Mouse (Mus musculus) frontal cortex, postnatal 10 days (tissue): ENCODE results near the gene Mdp1.

Experiments used
- DNase-seq, 2 experiments: peaks; one replicate each; pipeline ENCODE4 v3.0.0; 2022; ENCODE audit warnings: low spot score in 2 of 2, mixed read lengths in 1 of 2

Mdp1 gene

GRCm38 (mm10) chr14:55659960-55660573 lies at the start of gene Mdp1:
Gene Mdp1, minus strand, starts transcription at chr14:55660508.
- peak; percentile 69 to 78 for DNase-seq

- DNase-seq, result no peak
Observed at GRCm38 (mm10) chr14:55709509-55709908, 49.2 kb upstream of the Mdp1 start.

- no peak for DNase-seq
Observed at GRCm38 (mm10) chr14:55707397-55707796, 47.1 kb upstream of the Mdp1 start.

GRCm38 (mm10) chr14:55706051-55706600 lies 45.8 kb upstream of the Mdp1 start:
- DNase-seq, result no peak

- no peak for DNase-seq
Observed at GRCm38 (mm10) chr14:55702761-55703160, 42.5 kb upstream of the Mdp1 start.

DNA sequence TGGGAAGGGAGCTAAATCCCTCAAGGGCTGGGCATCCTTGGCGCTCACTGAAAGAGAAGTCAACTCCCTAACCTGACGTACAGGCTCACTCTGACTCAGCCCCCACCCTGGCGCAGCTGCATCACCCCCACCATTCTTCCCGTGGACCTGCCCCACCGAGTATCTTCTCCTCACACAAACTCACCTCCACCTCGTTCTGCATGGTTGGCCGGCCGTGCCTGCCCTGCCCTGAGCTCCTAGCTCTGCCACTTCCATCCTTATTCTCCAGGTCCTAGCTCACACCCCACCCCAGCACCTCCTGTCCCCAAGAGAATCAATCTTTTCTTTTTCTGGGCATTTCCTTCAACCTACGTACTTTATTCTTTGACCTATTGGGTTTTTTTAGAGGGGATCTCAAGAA lies 40.8 kb upstream of the Mdp1 start:
- DNase-seq, result no peak

DNA sequence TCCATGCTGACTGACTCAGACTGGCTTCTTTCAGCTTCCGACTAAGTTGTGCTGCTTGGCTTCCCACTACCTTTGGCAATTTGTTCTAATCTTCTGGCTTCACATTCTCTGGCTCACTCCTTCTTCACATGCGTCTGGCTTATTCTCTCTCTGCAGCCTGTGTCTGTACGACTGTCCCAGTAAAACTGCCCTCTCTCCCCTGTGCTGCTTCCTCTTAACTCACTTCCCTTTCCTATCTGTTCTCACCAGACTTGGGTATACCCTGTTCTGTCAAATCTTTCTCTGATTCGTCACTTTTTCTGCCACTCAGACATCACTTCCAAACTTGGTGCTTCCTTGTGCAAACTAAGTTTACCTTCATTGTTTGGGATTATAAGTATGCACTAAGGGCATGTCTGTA lies 36.9 kb upstream of the Mdp1 start:
- DNase-seq, result no peak

DNA sequence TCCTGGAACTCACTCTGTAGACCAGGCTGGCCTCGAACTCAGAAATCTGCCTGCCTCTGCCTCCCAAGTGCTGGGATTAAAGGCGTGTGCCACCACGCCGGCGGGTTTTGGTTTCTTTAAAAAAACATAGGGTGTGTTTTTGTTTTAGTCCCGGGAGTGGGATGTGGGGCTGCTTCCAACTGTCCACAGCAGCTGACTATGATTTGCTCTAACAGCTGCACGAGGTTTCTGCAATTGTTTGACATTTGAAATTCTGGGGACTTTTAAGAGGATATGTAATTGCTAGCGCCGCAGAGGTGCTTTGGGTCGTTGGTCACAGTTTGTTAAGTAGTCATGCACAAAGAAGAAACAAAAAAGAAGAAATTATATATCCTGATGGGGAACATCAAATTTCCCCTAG lies 29.1 kb upstream of the Mdp1 start:
- DNase-seq, result no peak

DNA sequence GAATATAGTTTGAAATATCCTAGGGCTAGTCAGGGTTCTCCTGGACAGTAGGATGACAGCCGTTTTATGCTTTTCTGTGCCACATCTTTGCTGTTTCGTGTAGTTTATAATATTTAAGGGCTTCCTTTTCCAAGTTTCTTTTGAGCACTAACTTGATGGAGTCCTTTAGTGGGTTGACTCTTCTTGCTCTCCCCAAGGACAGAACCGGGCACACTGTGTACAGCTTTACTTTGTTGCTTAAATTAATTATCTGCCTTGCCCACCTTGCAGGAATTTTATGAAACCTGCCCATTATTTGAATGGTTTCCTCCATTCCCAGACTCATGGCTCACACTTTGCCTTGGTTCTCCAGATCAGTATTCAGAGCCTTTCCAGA lies 21.8 kb upstream of the Mdp1 start:
- no peak for DNase-seq

DNA sequence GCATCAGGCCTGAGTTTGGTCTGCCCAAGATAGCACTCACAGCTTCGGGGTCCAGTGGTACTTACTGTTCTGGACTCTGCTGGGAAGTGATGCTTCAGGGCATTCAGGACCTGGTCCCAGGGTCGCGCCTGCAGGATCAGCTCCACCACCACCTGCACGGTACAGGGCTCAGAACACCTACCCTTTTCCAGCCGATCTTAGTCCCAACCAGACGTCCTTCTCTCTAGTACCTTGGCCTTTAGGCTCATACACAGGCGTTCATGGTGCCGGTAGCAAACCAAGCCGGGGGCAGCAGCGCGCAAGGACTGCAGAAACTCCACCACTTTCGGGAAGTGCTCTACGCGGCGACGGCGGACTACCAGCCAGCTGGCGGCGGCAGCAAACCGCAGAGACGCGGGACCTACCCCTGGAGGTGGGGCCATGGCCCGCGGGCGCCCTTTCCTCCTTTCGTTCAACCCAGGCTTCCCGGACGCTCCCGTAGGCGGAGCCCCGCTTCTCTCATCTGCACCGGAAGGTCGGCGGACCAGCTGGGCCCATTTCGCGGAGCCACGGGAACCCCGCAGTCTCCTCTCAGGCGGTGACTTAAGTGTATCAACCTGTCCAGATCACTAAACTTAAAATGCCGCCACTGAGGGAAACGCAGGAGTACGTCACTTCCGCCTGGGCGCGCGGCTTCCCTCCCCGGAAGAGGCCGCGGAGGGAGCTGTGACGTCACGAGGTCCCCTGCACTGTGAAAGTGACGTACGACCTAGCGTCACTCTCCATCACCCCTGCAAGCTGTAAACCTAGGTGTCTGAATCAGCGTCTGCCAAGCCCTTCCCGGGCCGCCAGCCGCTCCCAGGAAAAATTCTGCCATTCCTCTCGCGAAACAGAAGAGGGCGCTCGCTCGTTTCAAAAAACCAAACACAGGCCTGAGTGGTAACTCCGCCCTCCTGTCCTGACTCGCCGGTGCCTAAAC lies 21.1 kb upstream of the Mdp1 start, which contains the start of gene Tinf2:
Gene Tinf2, minus strand, starts transcription at position 661 of the 958 bp plus-strand sequence.
- DNase-seq, result peak; percentile 93 to 96

- no peak for DNase-seq
Observed at GRCm38 (mm10) chr14:55677615-55678014, 17.3 kb upstream of the Mdp1 start.

DNA sequence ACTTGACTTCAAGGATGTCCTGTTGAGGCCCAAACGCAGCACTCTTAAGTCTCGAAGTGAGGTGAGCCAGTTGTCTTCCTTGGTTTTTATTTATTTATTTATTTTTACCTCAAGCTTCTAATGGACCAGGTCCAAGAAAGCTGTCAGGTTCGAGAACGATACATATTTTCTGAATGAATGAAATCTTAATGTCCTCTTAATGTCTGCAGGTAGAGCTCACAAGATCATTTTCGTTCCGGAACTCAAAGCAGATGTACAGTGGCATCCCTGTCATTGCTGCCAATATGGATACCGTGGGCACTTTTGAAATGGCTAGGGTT lies 12.4 kb upstream of the Mdp1 start:
- no peak for DNase-seq

DNA sequence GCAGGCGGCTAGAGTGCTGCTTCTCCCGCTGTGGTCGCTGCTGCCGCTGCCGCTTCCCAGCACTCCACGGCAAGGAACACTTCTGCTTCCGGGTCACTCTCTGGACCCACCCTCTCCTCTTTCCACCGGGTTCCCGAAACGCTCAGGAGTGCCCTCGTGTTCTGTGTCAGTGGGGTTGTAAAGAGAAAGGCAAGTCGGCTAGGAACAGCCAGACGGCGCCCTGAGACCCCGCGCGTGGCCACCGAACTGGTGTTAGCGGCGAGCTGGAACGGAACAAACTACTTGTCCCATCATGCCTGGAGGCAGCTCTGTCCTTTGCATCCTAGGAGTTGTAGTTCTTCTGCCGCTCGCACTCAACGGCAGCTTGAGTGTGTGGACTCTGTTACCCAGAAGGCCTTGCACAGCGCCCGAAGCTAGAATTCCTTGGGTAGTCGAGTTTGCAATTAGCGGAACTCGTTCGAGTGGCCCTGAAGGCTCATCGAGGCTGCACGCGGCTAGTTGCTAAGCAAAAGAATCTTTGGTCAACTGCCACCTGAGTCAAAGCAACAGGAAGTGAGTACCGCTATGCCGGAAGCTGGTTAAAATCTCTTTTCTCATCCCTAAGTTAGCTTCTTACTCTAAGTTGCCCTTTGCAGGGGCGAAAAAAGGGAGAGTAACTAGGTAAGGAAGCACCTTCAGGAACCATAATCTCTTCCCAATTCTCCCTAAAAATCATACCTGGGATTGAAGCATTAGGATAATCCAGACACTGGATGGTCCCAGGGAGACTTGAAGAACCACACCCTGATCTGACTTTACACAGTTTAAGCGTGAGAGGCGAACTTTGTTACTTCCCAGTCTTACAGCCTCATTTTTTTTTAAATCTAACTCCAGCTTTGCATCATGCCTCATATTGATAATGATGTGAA lies 11.8 kb upstream of the Mdp1 start, which contains the start of the genes Gmpr2 and Nedd8:
Gene Gmpr2, plus strand, starts transcription at position 109 of the 908 bp plus-strand sequence.
Gene Nedd8, minus strand, starts transcription at position 292 of the 908 bp plus-strand sequence.
- DNase-seq, result peak; percentile 89 to 91

- no peak for DNase-seq
Observed at GRCm38 (mm10) chr14:55671486-55671832, 11.2 kb upstream of the Mdp1 start.

- no peak for DNase-seq
Observed at GRCm38 (mm10) chr14:55660636-55661035, 328 bp upstream of the Mdp1 start.

DNA sequence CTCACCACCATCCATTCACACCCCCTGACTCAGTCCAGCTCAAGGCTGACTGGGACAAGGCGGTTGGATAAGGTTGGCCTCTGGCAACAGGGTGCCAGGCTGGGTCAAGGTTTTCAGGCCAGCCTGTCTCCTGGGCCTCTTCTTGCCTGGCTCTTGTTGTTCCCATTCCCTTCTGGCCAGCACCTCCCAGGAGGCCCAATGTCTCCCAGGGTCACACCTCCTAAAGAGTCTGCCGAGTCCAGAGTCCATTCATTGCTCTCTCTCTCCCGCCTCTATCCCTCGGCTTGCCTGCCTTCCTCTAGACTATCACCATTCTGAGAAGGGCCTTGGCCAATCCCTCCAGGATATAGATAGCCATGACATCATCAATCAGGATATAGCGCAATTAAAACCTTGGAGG lies 2.3 kb downstream of the Mdp1 start:
- DNase-seq, result no peak

GRCm38 (mm10) chr14:55656935-55657334 lies 3.4 kb downstream of the Mdp1 start:
- no peak for DNase-seq

GRCm38 (mm10) chr14:55651528-55651927 lies 8.8 kb downstream of the Mdp1 start:
- no peak for DNase-seq

GRCm38 (mm10) chr14:55649884-55650283 lies 10.4 kb downstream of the Mdp1 start, which contains the start of gene Tssk4:
Gene Tssk4, plus strand, starts transcription at chr14:55650184.
- no peak for DNase-seq

- DNase-seq, result no peak
Observed at GRCm38 (mm10) chr14:55644261-55644888, 15.9 kb downstream of the Mdp1 start.
